Mouse (Mus musculus) stomach, postnatal 0 days (tissue): ENCODE measurements at regions not wholly inside any gene's neighbourhood (a gene's known extent, or its start where the extent isn't known, plus 50 kb on each side); places are given as distances from the start of the nearest gene placed in this dataset.

Experiments
- CTCF ChIP-seq: IDR thresholded peaks from 2 replicates; pipeline ENCODE4 v1.5.1; 2016; ENCODE audit warnings: antibody characterized with exemption, low read depth, mild to moderate bottlenecking, moderate library complexity
- EP300 ChIP-seq: optimal IDR thresholded peaks from 2 replicates; pipeline ENCODE3; 2016; ENCODE audit warnings: antibody characterized with exemption

- TF ChIP-seq CTCF = no peak
- TF ChIP-seq EP300 = no peak
These were observed 73.7 kb downstream of the Rpusd4 start for GRCm38 (mm10) chr9:35341386-35341785.
